Mouse (Mus musculus) MEL (cell line): ENCODE results near the gene Ccdc54.

ENCODE experiments used
- CTCF ChIP-seq, 3 experiments: IDR thresholded peaks in 2 of 3; conservative IDR thresholded peaks in 1 of 3; 2 replicates each; pipeline ENCODE4 v1.5.1; 2011 to 2012; ENCODE audit warnings: low read length in 3 of 3, low read depth in 2 of 3, mild to moderate bottlenecking in 2 of 3, improper control_type of control experiment in 1 of 3, inconsistent platforms in 1 of 3, mixed read lengths in 1 of 3, moderate library complexity in 1 of 3; ENCODE audit not compliant: control insufficient read depth in 1 of 3, insufficient read depth in 1 of 3, poor library complexity in 1 of 3, severe bottlenecking in 1 of 3
- EP300 ChIP-seq, 2 experiments: IDR thresholded peaks; 2 replicates each; pipeline ENCODE4 v1.6.1; 2011; ENCODE audit warnings: improper control_type of control experiment in 2 of 2, low read length in 2 of 2, low read depth in 1 of 2, mild to moderate bottlenecking in 1 of 2
- HCFC1 ChIP-seq: IDR thresholded peaks from 2 replicates; pipeline ENCODE4 v1.6.1; 2012; ENCODE audit warnings: low read depth, mild to moderate bottlenecking, inconsistent platforms, low read length, improper control_type of control experiment, moderate library complexity
- MAX ChIP-seq: IDR thresholded peaks from 2 replicates; pipeline ENCODE4 v1.6.1; 2011; ENCODE audit warnings: low read length, improper control_type of control experiment
- USF1 ChIP-seq: IDR thresholded peaks from 2 replicates; pipeline ENCODE4 v1.6.1; 2014; ENCODE audit warnings: low read depth, mild to moderate bottlenecking, inconsistent platforms, low read length, improper control_type of control experiment, moderate library complexity

GRCm38 (mm10) chr16:50591054-50591453, at the start of gene Ccdc54:
- TF ChIP-seq HCFC1 (no peak), CTCF (IDR thresholded peaks at IDR 0.05 in 2 of 3, conservative IDR thresholded peaks at IDR 0.05 in 1 of 3; ENCODE audit: control insufficient read depth in 1 of 3, insufficient read depth in 1 of 3, low read depth in 2 of 3, low read length in 3 of 3, poor library complexity in 1 of 3, severe bottlenecking in 1 of 3) (no peak), EP300 (IDR thresholded peaks at IDR 0.05; ENCODE audit: low read depth in 1 of 2, low read length in 2 of 2) (no peak), MAX (no peak), USF1 (no peak)
